Mouse (Mus musculus) kidney, embryonic 16.5 days (tissue): ENCODE results near the gene Dock7. TPM values are rescaled to one million over a fixed set of nuclear protein-coding genes. Genes with fewer than 3 reads are reported as not detected.
A peak's percentile ranks its signal among the peaks of the same experiment; 100 is the strongest.

ENCODE experiments used
- ATAC-seq: fragments of 200-750 bp; cut with Nextera tagmentation; 2 replicates; pipeline ENCODE4 v1.8.0; 2017; ENCODE audit warnings: moderate TSS enrichment; ENCODE audit not compliant: low FRiP score, low TSS enrichment
- H3K27ac ChIP-seq: fragments of 300-500 bp; sonication (generic); 2 replicates; pipeline ENCODE4 v1.5.1; 2014; ENCODE audit warnings: low read length
- H3K27me3 ChIP-seq: fragments of 300-500 bp; sonication (generic); 2 replicates; pipeline ENCODE4 v1.6.1; 2014; ENCODE audit warnings: low read length, control low read depth, mixed read lengths; ENCODE audit not compliant: insufficient read depth
- H3K36me3 ChIP-seq: fragments of 300-500 bp; sonication (generic); 2 replicates; pipeline ENCODE4 v1.6.1; 2014; ENCODE audit warnings: low read length, control low read depth, mixed read lengths; ENCODE audit not compliant: insufficient read depth
- H3K4me1 ChIP-seq: fragments of 300-500 bp; sonication (generic); 2 replicates; pipeline ENCODE4 v1.6.1; 2014; ENCODE audit warnings: low read length, control low read depth, mixed read lengths; ENCODE audit not compliant: insufficient read depth
- H3K4me2 ChIP-seq: fragments of 300-500 bp; sonication (generic); replicated peaks from 2 replicates; pipeline ENCODE4 v1.6.1; 2014; ENCODE audit warnings: low read depth, low read length
- H3K4me3 ChIP-seq: fragments of 300-500 bp; sonication (generic); 2 replicates; pipeline ENCODE4 v1.5.1; 2014; ENCODE audit warnings: mild to moderate bottlenecking, low read length
- H3K9ac ChIP-seq: fragments of 300-500 bp; sonication (generic); replicated peaks from 2 replicates; pipeline ENCODE4 v1.6.1; 2014; ENCODE audit warnings: low read length
- H3K9me3 ChIP-seq: fragments of 300-500 bp; sonication (generic); 2 replicates; pipeline ENCODE4 v1.6.1; 2016; ENCODE audit warnings: low read length, control low read depth
- WGBS: fragments of 180-500 bp; shearing (Covaris S2); extraction: QIAGEN DNeasy Blood & Tissue Kit; methylation state at CpG from one replicate; pipeline ENCODE4 v1.1.7; 2014; 5-methylcytosine and 5-hydroxymethylcytosine counted together
- polyA plus RNA-seq: library from polyadenylated mRNA; unstranded; fragments of >200 nt; fragmentation: Nextera tagmentation; extraction: Ambion mirVana; gene quantifications from 2 replicates; pipeline ENCODE4 v1.2.1, GENCODE M21; 2015

Dock7 gene
- polyA plus RNA-seq, 1 experiment from 2014 or later, result 50.3 TPM

DNA sequence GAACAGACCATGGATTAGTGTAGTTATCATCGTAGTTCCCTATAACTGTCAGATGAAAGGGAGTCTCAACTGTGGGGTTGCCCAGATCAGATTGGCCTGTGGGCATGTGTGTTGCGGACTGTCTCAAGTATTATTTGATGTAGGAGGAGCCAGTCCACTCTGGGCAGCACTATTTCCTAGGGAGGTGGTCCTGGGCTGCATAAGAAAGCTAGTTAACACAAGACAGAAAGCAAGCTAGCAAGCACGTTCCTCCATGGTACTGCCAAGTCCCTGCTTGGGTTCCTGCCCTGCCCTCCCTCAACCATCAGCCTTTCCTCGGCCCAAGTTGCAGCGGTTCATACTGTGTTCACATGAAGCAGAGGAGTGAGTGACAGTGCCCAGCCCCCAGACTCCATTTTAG lies 210.5 kb downstream of the Dock7 start:
- Histone ChIP-seq H3K9me3 (no peaks in the 10 kb centered on the region), H3K27me3 (no peaks in the 10 kb centered on the region), H3K4me3 (no peak overlapping the region), H3K27ac (no peak overlapping the region), H3K36me3 (no peaks in the 10 kb centered on the region), H3K4me2 (no peak overlapping the region), H3K9ac (no peak overlapping the region), H3K4me1 (no peaks in the 10 kb centered on the region)
- no peak for ATAC-seq
- 91% methylated on average over 5 of the region's 5 CpGs for WGBS

DNA sequence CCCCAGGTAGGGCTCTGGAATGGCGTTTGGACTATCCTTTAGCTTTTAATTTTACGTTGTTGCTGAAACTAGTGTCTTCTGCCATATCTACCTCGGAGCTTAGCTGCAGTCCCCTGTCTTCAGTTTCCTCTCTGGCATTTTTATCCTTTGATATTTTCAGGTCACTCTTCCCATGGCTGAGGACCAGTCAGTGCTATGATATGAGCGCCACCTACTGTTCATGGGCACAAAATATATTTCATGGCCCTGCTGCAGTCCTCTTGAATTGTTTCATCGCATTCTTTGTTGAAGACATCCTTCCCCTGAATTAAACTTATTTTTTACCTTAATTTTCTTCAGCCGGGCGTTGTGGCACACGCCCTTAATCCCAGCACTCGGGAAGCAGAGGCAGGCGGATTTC lies 233.6 kb downstream of the Dock7 start:
- Histone ChIP-seq H3K4me1 (no peaks in the 10 kb centered on the region), H3K9me3 (no peaks in the 10 kb centered on the region), H3K27ac (no peak overlapping the region), H3K27me3 (no peaks in the 10 kb centered on the region), H3K9ac (no peak overlapping the region), H3K4me2 (no peak overlapping the region), H3K4me3 (no peak overlapping the region), H3K36me3 (no peaks in the 10 kb centered on the region)
- peak; percentile 78 for ATAC-seq
- WGBS, result 25% methylated on average over 10 of the region's 10 CpGs

Other genes starting within 250 kb of the Dock7 start
- gene Usp1, start 197.1 kb downstream of the Dock7 start, polyA plus RNA-seq, result 65.6 and 78.8 TPM in 2 replicates
- 1.7 and 2.1 TPM in 2 replicates for gene Angptl3, start 90.0 kb downstream of the Dock7 start, polyA plus RNA-seq
- gene Atg4c, start 73.0 kb upstream of the Dock7 start, polyA plus RNA-seq, result 16.3 and 16.6 TPM in 2 replicates
- gene Gm12689, start 175.0 kb upstream of the Dock7 start, polyA plus RNA-seq, result 0.11 and 0.26 TPM in 2 replicates